Mouse (Mus musculus): ENCODE measurements around the gene Mfsd13b. TPM values are rescaled to one million over a fixed set of nuclear protein-coding genes. Genes with fewer than 3 reads are reported as not detected.
"Not testable (repeated sequence)": the region's sequence is repeated elsewhere in the genome, so short reads cannot be mapped to it uniquely, and the experiment has no call there.

Mfsd13b gene
- polyA plus RNA-seq, 1 experiment: not detected

GRCm38 (mm10) chr7:121011794-121012689 lies 29.7 kb downstream of the Mfsd13b start:
- no peak for TF ChIP-seq POLR2A (IDR thresholded peaks at IDR 0.05; ENCODE audit: low read depth, low read length)
- TF ChIP-seq CTCF (IDR thresholded peaks at IDR 0.05; ENCODE audit: borderline replicate concordance, insufficient read depth, low read length): no peak
- no peak overlapping the region for H3K4me3 ChIP-seq (ENCODE audit: insufficient read depth, low read length)
- no peak overlapping the region for H3K27ac ChIP-seq (ENCODE audit: insufficient read depth, low read length)
- H3K4me1 ChIP-seq (ENCODE audit: control insufficient read depth, insufficient read depth, low read length): no peaks in the 10 kb centered on the region

- Histone ChIP-seq H3K4me3 (ENCODE audit: insufficient read depth, low read length) (no peak overlapping the region), H3K4me1 (ENCODE audit: control insufficient read depth, insufficient read depth, low read length) (no peaks in the 10 kb centered on the region), H3K27ac (ENCODE audit: insufficient read depth, low read length) (no peak overlapping the region)
- TF ChIP-seq CTCF (IDR thresholded peaks at IDR 0.05; ENCODE audit: borderline replicate concordance, insufficient read depth, low read length): no peak
- TF ChIP-seq POLR2A (IDR thresholded peaks at IDR 0.05; ENCODE audit: low read depth, low read length): no peak
Observed at GRCm38 (mm10) chr7:121014486-121014885, 32.2 kb downstream of the Mfsd13b start.

- no peak for TF ChIP-seq CTCF (IDR thresholded peaks at IDR 0.05; ENCODE audit: borderline replicate concordance, insufficient read depth, low read length)
- TF ChIP-seq POLR2A (IDR thresholded peaks at IDR 0.05; ENCODE audit: low read depth, low read length): no peak
- Histone ChIP-seq H3K4me1 (ENCODE audit: control insufficient read depth, insufficient read depth, low read length) (no peaks in the 10 kb centered on the region), H3K4me3 (ENCODE audit: insufficient read depth, low read length) (no peak overlapping the region), H3K27ac (ENCODE audit: insufficient read depth, low read length) (no peak overlapping the region)
Observed at GRCm38 (mm10) chr7:121018778-121019177, 36.5 kb downstream of the Mfsd13b start.

GRCm38 (mm10) chr7:121020277-121020676 lies 38.0 kb downstream of the Mfsd13b start:
- Histone ChIP-seq H3K4me1 (ENCODE audit: control insufficient read depth, insufficient read depth, low read length) (no peaks in the 10 kb centered on the region), H3K4me3 (ENCODE audit: insufficient read depth, low read length) (no peak overlapping the region), H3K27ac (ENCODE audit: insufficient read depth, low read length) (no peak overlapping the region)
- TF ChIP-seq POLR2A (IDR thresholded peaks at IDR 0.05; ENCODE audit: low read depth, low read length) (no peak), CTCF (IDR thresholded peaks at IDR 0.05; ENCODE audit: borderline replicate concordance, insufficient read depth, low read length) (peak; percentile 47; the same call in 1 of the 2 replicates)

GRCm38 (mm10) chr7:121025221-121026008 lies 43.1 kb downstream of the Mfsd13b start:
- Histone ChIP-seq H3K4me3 (ENCODE audit: insufficient read depth, low read length) (no peak overlapping the region), H3K4me1 (ENCODE audit: control insufficient read depth, insufficient read depth, low read length) (no peaks in the 10 kb centered on the region), H3K27ac (ENCODE audit: insufficient read depth, low read length) (no peak overlapping the region)
- no peak for TF ChIP-seq CTCF (IDR thresholded peaks at IDR 0.05; ENCODE audit: borderline replicate concordance, insufficient read depth, low read length)
- TF ChIP-seq POLR2A (IDR thresholded peaks at IDR 0.05; ENCODE audit: low read depth, low read length): no peak

GRCm38 (mm10) chr7:121026300-121026699 lies 44.0 kb downstream of the Mfsd13b start:
- Histone ChIP-seq H3K27ac (ENCODE audit: insufficient read depth, low read length) (no peak overlapping the region), H3K4me1 (ENCODE audit: control insufficient read depth, insufficient read depth, low read length) (no peaks in the 10 kb centered on the region), H3K4me3 (ENCODE audit: insufficient read depth, low read length) (no peak overlapping the region)
- TF ChIP-seq POLR2A (IDR thresholded peaks at IDR 0.05; ENCODE audit: low read depth, low read length): no peak
- no peak for TF ChIP-seq CTCF (IDR thresholded peaks at IDR 0.05; ENCODE audit: borderline replicate concordance, insufficient read depth, low read length)

GRCm38 (mm10) chr7:121029947-121030346 lies 47.6 kb downstream of the Mfsd13b start:
- H3K27ac ChIP-seq (ENCODE audit: insufficient read depth, low read length); H3K4me1 ChIP-seq (ENCODE audit: control insufficient read depth, insufficient read depth, low read length); H3K4me3 ChIP-seq (ENCODE audit: insufficient read depth, low read length): not testable (repeated sequence)

GRCm38 (mm10) chr7:121033856-121034652 lies 51.7 kb downstream of the Mfsd13b start, which contains the start of gene Mettl9:
Mettl9 (plus strand) TSS chr7:121034445.
- Histone ChIP-seq H3K27ac (ENCODE audit: insufficient read depth, low read length) (peak within 1 kb of the TSS; percentile 89), H3K4me1 (ENCODE audit: control insufficient read depth, insufficient read depth, low read length) (peaks cover 2% of the 10 kb centered on the region; the same call in 1 of the 2 replicates)
- TF ChIP-seq CTCF (IDR thresholded peaks at IDR 0.05; ENCODE audit: borderline replicate concordance, insufficient read depth, low read length) (no peak), POLR2A (IDR thresholded peaks at IDR 0.05; ENCODE audit: low read depth, low read length) (peak; percentile 68)

GRCm38 (mm10) chr7:121034701-121035141 lies 52.4 kb downstream of the Mfsd13b start:
- TF ChIP-seq POLR2A (IDR thresholded peaks at IDR 0.05; ENCODE audit: low read depth, low read length): 0 out of 2 replicates have a peak, but pooled peaks have one; percentile 0
- no peak for TF ChIP-seq CTCF (IDR thresholded peaks at IDR 0.05; ENCODE audit: borderline replicate concordance, insufficient read depth, low read length)
- Histone ChIP-seq H3K27ac (ENCODE audit: insufficient read depth, low read length) (peak overlapping the region; percentile 89), H3K4me1 (ENCODE audit: control insufficient read depth, insufficient read depth, low read length) (peaks cover 2% of the 10 kb centered on the region; the same call in 1 of the 2 replicates), H3K4me3 (ENCODE audit: insufficient read depth, low read length) (peak overlapping the region; percentile 74)

More at GRCm38 (mm10) chr7:121033856-121034652, 51.7 kb downstream of the Mfsd13b start, which contains the start of gene Mettl9:
- peak within 1 kb of the TSS; percentile 74 for H3K4me3 ChIP-seq (ENCODE audit: insufficient read depth, low read length)
